Mouse (Mus musculus): ENCODE results near the gene Cyp2a22. TPM values are rescaled to one million over a fixed set of nuclear protein-coding genes. Genes with fewer than 3 reads are reported as not detected.

The Cyp2a22 gene
- polyA plus RNA-seq, 1 experiment from 2014 or later, result 1.2 TPM

Other genes with a start within 250 kb of the Cyp2a22 start
- gene Cyp2b19, start 182.2 kb downstream of the Cyp2a22 start, polyA plus RNA-seq (2015; fragmentation: Nextera tagmentation; extraction: Ambion mirVana), result not detected in 2 replicates
- not detected in 2 replicates for gene Cyp2g1, start 130.5 kb downstream of the Cyp2a22 start, polyA plus RNA-seq (2015; fragmentation: Nextera tagmentation; extraction: Ambion mirVana)
- 1.1 and 2.1 TPM in 2 replicates for gene Cyp2a5, start 104.1 kb downstream of the Cyp2a22 start, polyA plus RNA-seq (2015; fragmentation: Nextera tagmentation; extraction: Ambion mirVana)
- 9.1 and 10.7 TPM in 2 replicates for gene Cyp2a12, start 89.7 kb upstream of the Cyp2a22 start, polyA plus RNA-seq (2015; fragmentation: Nextera tagmentation; extraction: Ambion mirVana)
- gene Cyp2f2, start 180.5 kb upstream of the Cyp2a22 start, polyA plus RNA-seq (2015; fragmentation: Nextera tagmentation; extraction: Ambion mirVana), result 1.3 and 1.9 TPM in 2 replicates
- gene Cyp2t4, start 214.3 kb upstream of the Cyp2a22 start, polyA plus RNA-seq (2015; fragmentation: Nextera tagmentation; extraction: Ambion mirVana), result not detected in 2 replicates
- 29.2 and 37.3 TPM in 2 replicates for gene Egln2, start 227.4 kb upstream of the Cyp2a22 start, polyA plus RNA-seq (2015; fragmentation: Nextera tagmentation; extraction: Ambion mirVana)
- 21.2 and 23.0 TPM in 2 replicates for gene Rab4b, start 239.5 kb upstream of the Cyp2a22 start, polyA plus RNA-seq (2015; fragmentation: Nextera tagmentation; extraction: Ambion mirVana)
- gene Gm21983, start 241.7 kb upstream of the Cyp2a22 start, polyA plus RNA-seq (2015; fragmentation: Nextera tagmentation; extraction: Ambion mirVana), result not detected in 2 replicates
- 0.61 and 1.5 TPM in 2 replicates for gene Mia, start 241.8 kb upstream of the Cyp2a22 start, polyA plus RNA-seq (2015; fragmentation: Nextera tagmentation; extraction: Ambion mirVana)

All from liver, embryonic 15.5 days (tissue).